ENCODE assay signal across 1 mouse cellular context in the genomic region with DNA sequence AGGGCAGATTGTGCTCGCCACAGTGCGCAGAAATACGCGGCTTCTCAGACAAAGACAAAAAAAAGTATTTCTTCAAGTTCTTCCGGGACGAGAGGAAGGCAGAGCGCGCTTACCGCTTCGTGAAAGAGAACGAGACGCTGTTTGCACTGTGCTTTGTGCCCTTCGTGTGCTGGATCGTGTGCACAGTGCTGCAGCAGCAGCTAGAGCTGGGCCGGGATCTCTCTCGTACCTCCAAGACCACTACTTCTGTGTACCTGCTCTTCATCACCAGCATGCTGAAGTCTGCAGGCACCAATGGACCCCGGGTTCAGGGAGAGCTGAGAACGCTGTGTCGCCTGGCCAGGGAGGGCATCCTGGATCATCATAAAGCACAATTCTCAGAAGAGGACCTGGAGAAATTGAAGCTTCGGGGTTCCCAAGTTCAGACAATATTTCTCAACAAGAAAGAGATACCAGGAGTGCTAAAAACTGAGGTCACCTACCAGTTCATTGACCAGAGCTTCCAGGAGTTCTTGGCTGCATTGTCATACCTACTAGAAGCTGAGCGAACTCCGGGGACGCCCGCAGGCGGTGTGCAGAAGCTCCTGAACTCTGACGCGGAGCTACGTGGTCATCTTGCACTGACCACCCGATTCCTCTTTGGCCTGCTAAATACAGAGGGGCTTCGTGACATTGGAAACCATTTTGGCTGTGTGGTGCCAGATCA.
TF ChIP-seq lines count a peak whose summit lies in the region.

No protein-coding gene starts in this region.

TF ChIP-seq in CH12.LX, 34 proteins besides CTCF, POLR2A, EP300 and RAD21 (continued from another document):
- TF ChIP-seq NELFE (IDR thresholded peaks at IDR 0.05; ENCODE audit: low read depth, low read length) (no peak), NRF1 (IDR thresholded peaks at IDR 0.05; ENCODE audit: low read depth, low read length) (no peak), JUN (IDR thresholded peaks at IDR 0.05; ENCODE audit: insufficient read depth, low read depth, low read length) (no peak), SIN3A (IDR thresholded peaks at IDR 0.05; ENCODE audit: low read length) (no peak), E2F4 (IDR thresholded peaks at IDR 0.05; ENCODE audit: insufficient replicate concordance, low read depth, low read length) (no peak), USF2 (conservative IDR thresholded peaks at IDR 0.05; ENCODE audit: low read depth, low read length) (no peak), JUND (conservative IDR thresholded peaks at IDR 0.05; ENCODE audit: low read depth, low read length) (no peak), ZNF384 (IDR thresholded peaks at IDR 0.05; ENCODE audit: low read depth, low read length) (no peak), POLR2AphosphoS2 (IDR thresholded peaks at IDR 0.05; ENCODE audit: low read depth, low read length) (no peak)
